Mouse (Mus musculus): ENCODE results near the gene Rapgef4. TPM values are rescaled to one million over a fixed set of nuclear protein-coding genes. Genes with fewer than 3 reads are reported as not detected.

The Rapgef4 gene
- polyA plus RNA-seq, 1 experiment = 11.3 TPM

DNA sequence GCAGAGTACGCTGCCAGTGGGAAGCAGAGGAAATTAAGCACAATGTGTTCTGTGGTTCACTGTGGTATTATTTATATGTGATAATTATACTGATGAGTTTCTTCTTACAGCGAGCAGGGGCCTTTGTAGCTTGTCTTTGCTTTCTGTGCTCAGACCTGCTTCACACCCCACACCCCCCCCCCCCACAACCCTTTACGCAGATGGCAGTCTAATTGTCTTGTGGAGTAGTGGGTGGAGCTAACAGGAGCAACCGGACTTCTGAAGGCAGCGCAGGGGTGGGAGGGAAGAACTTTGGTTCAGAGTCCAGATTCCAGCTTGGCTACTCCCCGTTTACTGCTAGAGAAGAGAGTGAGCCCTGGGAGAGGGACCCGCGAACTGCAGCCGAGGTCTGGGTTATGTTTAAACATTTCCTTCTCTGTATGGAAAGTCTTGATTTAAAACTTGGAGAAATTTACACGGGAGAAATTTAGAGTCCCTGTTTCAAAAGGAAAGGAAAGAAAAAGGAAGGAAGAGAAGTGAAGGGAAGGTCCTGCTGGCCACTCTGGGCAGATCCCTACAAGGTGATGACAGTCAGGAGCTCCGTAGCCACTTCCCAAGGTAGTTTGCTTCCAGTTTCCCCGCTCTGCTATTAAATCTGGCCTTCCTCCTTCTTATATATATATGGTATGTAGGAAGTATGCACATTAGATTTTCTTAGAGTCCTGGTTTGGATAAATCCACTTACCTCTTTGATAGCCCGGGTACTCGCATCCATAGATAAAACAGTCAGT, 274.0 kb downstream of the Rapgef4 start:
- Histone ChIP-seq H3K4me1 (ENCODE audit: control insufficient read depth, insufficient read depth, insufficient read length) (no peaks in the 10 kb centered on the region), H3K27me3 (ENCODE audit: control insufficient read depth, insufficient read depth, low read length) (no peaks in the 10 kb centered on the region), H3K36me3 (ENCODE audit: control insufficient read depth, insufficient read depth, low read length) (peaks cover 2% of the 10 kb centered on the region; the same call in 1 of the 2 replicates), H3K27ac (ENCODE audit: insufficient read depth, low read length) (no peak overlapping the region), H3K4me3 (ENCODE audit: extremely low read depth, insufficient read depth, insufficient read length) (no peak overlapping the region)
- no peak for DNase-seq (ENCODE audit: low read depth in 1 of 2, low spot score in 2 of 2)
- no peak for TF ChIP-seq CTCF (IDR thresholded peaks at IDR 0.05; ENCODE audit: extremely low read depth, insufficient read depth, insufficient read length, insufficient replicate concordance)
- TF ChIP-seq POLR2A (IDR thresholded peaks at IDR 0.05; ENCODE audit: low read depth, low read length) = no peak
- 72% methylated on average over 14 of the region's 14 CpGs for WGBS

DNA sequence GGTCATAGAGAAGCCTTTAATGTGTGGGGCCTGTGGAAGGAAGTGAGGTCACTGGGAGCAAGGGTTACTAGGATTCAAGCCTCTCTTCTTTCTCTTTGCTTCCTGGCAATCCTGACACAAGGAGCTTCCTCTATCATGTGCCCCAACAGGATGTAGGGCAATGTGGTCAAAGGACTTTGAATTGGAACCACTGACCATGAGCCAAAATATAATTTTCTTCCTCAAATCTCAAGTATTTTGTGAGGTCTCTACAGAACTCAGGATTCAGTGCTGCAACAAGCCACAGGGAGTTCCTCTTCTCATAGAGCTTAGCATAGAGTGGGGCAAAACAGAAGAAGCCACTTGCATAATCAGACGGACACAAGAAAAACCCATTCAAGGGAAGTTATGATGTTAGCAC, 279.7 kb downstream of the Rapgef4 start:
- Histone ChIP-seq H3K27ac (ENCODE audit: insufficient read depth, low read length) (no peak overlapping the region), H3K4me3 (ENCODE audit: extremely low read depth, insufficient read depth, insufficient read length) (no peak overlapping the region), H3K4me1 (ENCODE audit: control insufficient read depth, insufficient read depth, insufficient read length) (no peaks in the 10 kb centered on the region), H3K36me3 (ENCODE audit: control insufficient read depth, insufficient read depth, low read length) (peaks cover 2% of the 10 kb centered on the region; the same call in 1 of the 2 replicates), H3K27me3 (ENCODE audit: control insufficient read depth, insufficient read depth, low read length) (no peaks in the 10 kb centered on the region)
- DNase-seq (ENCODE audit: low read depth in 1 of 2, low spot score in 2 of 2) = no peak
- WGBS = 51% methylated on average over 1 of the region's 1 CpGs
- TF ChIP-seq POLR2A (IDR thresholded peaks at IDR 0.05; ENCODE audit: low read depth, low read length) (no peak), CTCF (IDR thresholded peaks at IDR 0.05; ENCODE audit: extremely low read depth, insufficient read depth, insufficient read length, insufficient replicate concordance) (no peak)

DNA sequence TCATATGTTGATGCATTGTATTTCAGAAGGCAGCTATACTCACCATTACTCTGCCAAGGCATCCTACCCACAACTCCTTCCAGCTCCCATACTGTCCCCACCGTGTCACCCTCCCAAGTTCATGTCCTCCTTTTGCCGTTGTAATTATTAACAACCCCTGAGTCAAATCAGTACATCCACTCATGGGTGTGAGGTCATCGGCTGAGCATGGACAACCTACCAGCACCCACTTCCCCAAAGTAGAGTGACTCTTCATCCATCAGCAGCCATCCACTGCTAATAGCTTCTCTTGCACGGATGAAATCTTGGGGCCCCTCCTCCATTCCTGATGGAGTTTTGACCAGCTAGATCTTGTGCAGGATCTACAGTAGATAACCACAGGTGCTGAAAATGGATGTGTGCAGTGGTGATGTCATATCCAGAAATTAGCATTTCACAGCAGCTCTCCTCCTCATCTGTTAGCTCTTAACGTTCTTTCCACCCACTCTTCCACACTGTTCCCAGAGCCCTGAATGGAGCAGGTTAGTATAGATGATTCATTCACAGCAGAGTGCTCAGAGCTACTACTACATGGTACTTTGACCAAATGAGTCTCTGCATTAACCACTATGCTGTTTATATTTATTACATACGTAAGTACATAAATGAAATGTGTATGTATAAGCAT, 281.9 kb downstream of the Rapgef4 start:
- 89% methylated on average over 6 of the region's 6 CpGs for WGBS
- H3K4me1 ChIP-seq (ENCODE audit: control insufficient read depth, insufficient read depth, insufficient read length) = no peaks in the 10 kb centered on the region
- H3K27me3 ChIP-seq (ENCODE audit: control insufficient read depth, insufficient read depth, low read length) = no peaks in the 10 kb centered on the region
- H3K27ac ChIP-seq (ENCODE audit: insufficient read depth, low read length) = no peak overlapping the region
- no peaks in the 10 kb centered on the region for H3K36me3 ChIP-seq (ENCODE audit: control insufficient read depth, insufficient read depth, low read length)
- H3K4me3 ChIP-seq (ENCODE audit: extremely low read depth, insufficient read depth, insufficient read length) = no peak overlapping the region
- no peak for TF ChIP-seq POLR2A (IDR thresholded peaks at IDR 0.05; ENCODE audit: low read depth, low read length)
- TF ChIP-seq CTCF (IDR thresholded peaks at IDR 0.05; ENCODE audit: extremely low read depth, insufficient read depth, insufficient read length, insufficient replicate concordance) = no peak
- no peak for DNase-seq (ENCODE audit: low read depth in 1 of 2, low spot score in 2 of 2)

DNA sequence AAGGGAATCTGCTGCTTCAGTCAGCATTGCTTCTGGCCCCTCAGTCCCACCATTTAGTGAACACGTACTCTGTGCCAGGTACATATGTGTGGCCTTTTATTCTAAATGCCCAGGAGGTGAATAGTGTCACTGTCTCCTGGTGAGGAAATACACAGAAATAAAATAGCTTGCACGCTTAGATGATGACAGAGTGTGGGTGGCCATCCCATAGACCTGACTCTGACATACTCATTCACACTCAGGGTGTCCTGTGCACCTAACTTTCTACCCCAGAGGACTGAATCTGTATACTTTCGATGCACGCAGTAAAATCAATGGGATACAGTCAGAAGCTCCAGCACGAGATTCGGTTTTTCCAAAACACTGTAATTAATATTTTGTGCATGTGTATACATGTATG, 286.4 kb downstream of the Rapgef4 start:
- H3K27ac ChIP-seq (ENCODE audit: insufficient read depth, low read length) = no peak overlapping the region
- DNase-seq (ENCODE audit: low read depth in 1 of 2, low spot score in 2 of 2) = no peak
- H3K36me3 ChIP-seq (ENCODE audit: control insufficient read depth, insufficient read depth, low read length) = no peaks in the 10 kb centered on the region
- H3K4me1 ChIP-seq (ENCODE audit: control insufficient read depth, insufficient read depth, insufficient read length) = no peaks in the 10 kb centered on the region
- WGBS = 96% methylated on average over 6 of the region's 6 CpGs
- no peak for TF ChIP-seq POLR2A (IDR thresholded peaks at IDR 0.05; ENCODE audit: low read depth, low read length)
- no peak overlapping the region for H3K4me3 ChIP-seq (ENCODE audit: extremely low read depth, insufficient read depth, insufficient read length)
- no peaks in the 10 kb centered on the region for H3K27me3 ChIP-seq (ENCODE audit: control insufficient read depth, insufficient read depth, low read length)

DNA sequence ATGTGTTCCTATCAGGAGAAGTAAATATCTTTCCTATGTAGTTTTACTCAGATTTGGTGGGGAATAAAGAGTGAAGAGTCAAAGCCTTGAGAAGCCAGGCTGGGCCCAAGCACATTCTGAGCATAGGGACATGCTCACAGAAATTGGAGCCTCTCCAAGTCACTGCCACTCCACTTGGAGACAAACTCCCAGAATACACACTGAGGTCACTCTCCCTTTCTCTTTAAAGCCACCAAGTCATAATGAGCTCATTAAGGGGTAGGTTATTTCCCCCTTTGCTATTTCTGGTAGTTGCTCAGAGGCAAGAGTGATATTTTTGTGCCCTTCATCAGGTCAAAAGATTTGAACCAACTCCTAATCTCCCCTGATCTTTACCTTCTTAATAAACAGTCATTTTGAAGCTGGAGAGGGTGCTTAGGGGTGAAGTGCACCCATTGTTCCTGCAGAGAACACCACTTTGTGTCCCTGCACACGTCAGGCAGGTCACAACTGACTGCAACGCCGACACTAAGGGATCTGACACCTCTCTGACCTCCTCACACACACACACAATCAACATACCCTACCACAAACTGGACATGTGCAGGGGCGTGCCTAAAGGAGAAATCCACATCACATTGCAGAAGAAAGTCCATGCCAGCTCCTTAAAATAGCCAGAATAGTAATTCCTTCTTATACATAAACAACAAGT, 288.8 kb downstream of the Rapgef4 start:
- Histone ChIP-seq H3K4me3 (ENCODE audit: extremely low read depth, insufficient read depth, insufficient read length) (no peak overlapping the region), H3K27ac (ENCODE audit: insufficient read depth, low read length) (no peak overlapping the region), H3K36me3 (ENCODE audit: control insufficient read depth, insufficient read depth, low read length) (no peaks in the 10 kb centered on the region), H3K27me3 (ENCODE audit: control insufficient read depth, insufficient read depth, low read length) (no peaks in the 10 kb centered on the region), H3K4me1 (ENCODE audit: control insufficient read depth, insufficient read depth, insufficient read length) (no peaks in the 10 kb centered on the region)
- TF ChIP-seq POLR2A (IDR thresholded peaks at IDR 0.05; ENCODE audit: low read depth, low read length) (no peak), CTCF (IDR thresholded peaks at IDR 0.05; ENCODE audit: extremely low read depth, insufficient read depth, insufficient read length, insufficient replicate concordance) (no peak)
- WGBS = 89% methylated on average over 4 of the region's 4 CpGs
- no peak for DNase-seq (ENCODE audit: low read depth in 1 of 2, low spot score in 2 of 2)

DNA sequence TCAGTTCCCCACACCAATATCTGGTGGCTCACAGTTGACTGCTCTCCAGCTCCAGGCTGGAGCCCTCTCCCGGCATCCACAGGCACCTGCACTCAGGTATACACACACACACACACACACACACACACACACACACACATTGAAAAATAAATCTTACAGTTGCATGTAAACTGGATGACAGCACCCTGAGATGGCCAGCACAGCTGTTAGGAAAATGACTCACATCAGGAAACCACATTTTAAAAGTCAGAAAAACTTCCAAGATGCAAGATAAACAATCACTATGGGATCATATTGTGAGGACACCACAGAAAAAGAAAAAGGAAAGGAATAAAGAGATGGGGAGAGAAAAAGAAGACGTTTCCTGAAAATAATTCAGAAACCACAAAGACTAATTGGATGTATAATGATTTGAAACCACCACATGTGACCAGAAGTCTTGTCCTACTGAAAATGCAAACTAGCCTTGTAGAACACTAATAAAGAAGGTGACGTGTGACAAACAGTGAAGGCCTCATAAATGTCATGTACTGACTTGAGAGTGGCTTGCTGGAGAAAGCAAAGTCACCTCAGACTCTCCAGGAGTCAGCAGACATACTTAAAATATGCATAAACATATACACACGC, 297.3 kb downstream of the Rapgef4 start:
- no peak overlapping the region for H3K27ac ChIP-seq (ENCODE audit: insufficient read depth, low read length)
- TF ChIP-seq POLR2A (IDR thresholded peaks at IDR 0.05; ENCODE audit: low read depth, low read length) (no peak), CTCF (IDR thresholded peaks at IDR 0.05; ENCODE audit: extremely low read depth, insufficient read depth, insufficient read length, insufficient replicate concordance) (no peak)
- H3K27me3 ChIP-seq (ENCODE audit: control insufficient read depth, insufficient read depth, low read length) = no peaks in the 10 kb centered on the region
- no peaks in the 10 kb centered on the region for H3K4me1 ChIP-seq (ENCODE audit: control insufficient read depth, insufficient read depth, insufficient read length)
- no peaks in the 10 kb centered on the region for H3K36me3 ChIP-seq (ENCODE audit: control insufficient read depth, insufficient read depth, low read length)
- WGBS = 67% methylated on average over 4 of the region's 4 CpGs
- no peak for DNase-seq (ENCODE audit: low read depth in 1 of 2, low spot score in 2 of 2)
- no peak overlapping the region for H3K4me3 ChIP-seq (ENCODE audit: extremely low read depth, insufficient read depth, insufficient read length)

All from spleen, adult 2 months (tissue).